Mouse (Mus musculus): ENCODE measurements around the gene Foxp1.

GRCm38 (mm10) chr6:99084956-99085355 lies 437.6 kb downstream of the Foxp1 start:
- TF ChIP-seq POLR2A (IDR thresholded peaks at IDR 0.05; ENCODE audit: borderline replicate concordance, low read depth, low read length): no peak
- TF ChIP-seq CTCF (IDR thresholded peaks at IDR 0.05; ENCODE audit: low read depth, low read length): no peak
